Mouse (Mus musculus): Measurements from ENCODE around the gene Pik3r2. TPM values are rescaled to one million over a fixed set of nuclear protein-coding genes. Genes with fewer than 3 reads are reported as not detected.

The Pik3r2 gene
- polyA plus RNA-seq, 1 experiment from 2014 or later: 93.7 TPM

DNA sequence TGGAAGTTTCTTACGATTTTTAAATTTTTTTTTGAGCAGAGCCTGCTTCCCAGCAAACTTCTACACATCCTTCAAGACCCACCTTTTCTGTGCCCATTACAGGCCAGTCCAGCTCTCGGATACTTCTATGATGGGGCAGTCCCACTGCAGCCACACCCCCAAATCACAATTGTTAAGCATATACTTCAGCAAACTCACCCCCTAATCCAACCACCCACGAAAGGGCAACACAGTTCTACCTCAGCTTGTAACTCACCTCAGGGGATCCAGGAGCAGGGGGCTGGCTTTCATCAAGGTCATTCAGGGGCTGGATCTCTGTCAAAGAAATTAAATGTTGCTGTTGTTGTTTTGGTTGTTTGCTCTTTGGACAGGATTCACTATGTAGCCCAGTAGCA, 10.5 kb upstream of the Pik3r2 start:
- WGBS: 87% methylated on average over 3 of the region's 3 CpGs
- peaks cover 9% of the 10 kb centered on the region; the same call in 1 of the 2 replicates for H3K27me3 ChIP-seq
- no peak overlapping the region for H3K27ac ChIP-seq (replicated peaks)
- no peak overlapping the region for H3K4me2 ChIP-seq
- peaks cover 19% of the 10 kb centered on the region for H3K4me1 ChIP-seq (replicated peaks)
- no peaks in the 10 kb centered on the region for H3K9me3 ChIP-seq
- no peak for ATAC-seq (ENCODE audit: low read depth)
- no peak overlapping the region for H3K4me3 ChIP-seq
- H3K9ac ChIP-seq: no peak overlapping the region
- H3K36me3 ChIP-seq: peaks cover 72% of the 10 kb centered on the region

DNA sequence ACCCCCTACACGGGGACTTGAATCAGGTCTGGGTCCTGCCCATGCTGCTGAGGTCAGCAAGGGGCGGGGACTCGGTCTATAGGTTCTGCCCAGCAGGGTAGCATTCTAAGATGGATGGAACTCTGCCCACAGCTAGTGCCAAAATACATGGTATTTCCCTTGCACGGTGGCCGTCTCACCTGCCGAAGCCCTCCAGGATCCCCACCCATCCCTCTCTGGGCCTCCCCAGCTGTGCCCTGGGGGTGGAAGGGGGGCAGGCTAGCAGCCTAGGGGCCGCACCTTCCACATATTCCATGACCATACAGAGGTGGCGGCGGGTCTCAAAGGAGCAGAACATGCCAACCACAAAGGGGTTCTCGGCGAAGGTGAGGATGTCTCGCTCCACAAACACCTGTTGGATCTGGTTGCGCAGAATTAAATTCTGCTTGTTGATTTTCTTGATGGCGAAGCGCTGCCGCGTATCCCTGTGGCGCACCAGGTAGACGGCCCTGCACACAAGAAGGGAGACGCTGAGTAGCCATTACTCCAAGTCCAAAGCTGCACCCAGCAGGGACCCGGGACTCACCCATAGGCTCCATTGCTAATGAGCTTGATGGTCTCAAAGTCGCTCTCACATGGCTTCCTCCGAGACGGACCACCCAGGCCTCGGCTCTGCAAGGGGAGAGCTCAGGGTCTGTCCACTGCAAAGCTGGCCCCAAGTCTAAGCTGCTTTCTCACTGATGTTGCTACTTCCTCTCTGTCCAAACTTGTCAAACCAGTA, 10.0 kb upstream of the Pik3r2 start:
- Histone ChIP-seq H3K27ac (replicated peaks) (no peak overlapping the region), H3K4me1 (replicated peaks) (peaks cover 13% of the 10 kb centered on the region), H3K4me2 (no peak overlapping the region), H3K4me3 (no peak overlapping the region), H3K27me3 (peaks cover 9% of the 10 kb centered on the region; the same call in 1 of the 2 replicates), H3K36me3 (peaks cover 78% of the 10 kb centered on the region), H3K9ac (no peak overlapping the region), H3K9me3 (no peaks in the 10 kb centered on the region)
- 83% methylated on average over 25 of the region's 25 CpGs for WGBS
- ATAC-seq (ENCODE audit: low read depth): no peak

DNA sequence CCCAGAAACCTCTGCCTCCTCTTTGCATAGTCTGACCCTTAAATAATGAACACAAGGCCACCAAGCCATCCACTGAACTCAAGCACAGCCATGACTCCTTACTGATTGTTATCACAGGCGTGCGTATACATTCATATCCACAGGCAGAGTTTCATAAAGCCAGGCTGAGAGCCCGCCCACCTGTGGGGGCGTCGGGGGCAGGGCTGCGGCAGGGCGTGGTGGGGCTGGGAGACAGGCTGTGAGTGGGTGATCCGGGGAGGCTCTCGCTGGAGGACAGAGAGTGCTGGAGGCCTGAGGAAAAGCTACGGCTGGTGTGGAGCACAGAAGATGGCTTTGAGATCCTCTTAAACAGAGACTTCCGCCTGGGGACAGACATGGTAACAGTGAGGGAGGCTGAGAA, 3.6 kb upstream of the Pik3r2 start:
- Histone ChIP-seq H3K27me3 (no peaks in the 10 kb centered on the region), H3K36me3 (peaks cover 65% of the 10 kb centered on the region), H3K4me1 (replicated peaks) (peaks cover 23% of the 10 kb centered on the region), H3K9ac (no peak overlapping the region), H3K27ac (replicated peaks) (no peak overlapping the region), H3K4me2 (no peak overlapping the region), H3K4me3 (no peak overlapping the region), H3K9me3 (no peaks in the 10 kb centered on the region)
- no peak for ATAC-seq (ENCODE audit: low read depth)
- 83% methylated on average over 11 of the region's 11 CpGs for WGBS

DNA sequence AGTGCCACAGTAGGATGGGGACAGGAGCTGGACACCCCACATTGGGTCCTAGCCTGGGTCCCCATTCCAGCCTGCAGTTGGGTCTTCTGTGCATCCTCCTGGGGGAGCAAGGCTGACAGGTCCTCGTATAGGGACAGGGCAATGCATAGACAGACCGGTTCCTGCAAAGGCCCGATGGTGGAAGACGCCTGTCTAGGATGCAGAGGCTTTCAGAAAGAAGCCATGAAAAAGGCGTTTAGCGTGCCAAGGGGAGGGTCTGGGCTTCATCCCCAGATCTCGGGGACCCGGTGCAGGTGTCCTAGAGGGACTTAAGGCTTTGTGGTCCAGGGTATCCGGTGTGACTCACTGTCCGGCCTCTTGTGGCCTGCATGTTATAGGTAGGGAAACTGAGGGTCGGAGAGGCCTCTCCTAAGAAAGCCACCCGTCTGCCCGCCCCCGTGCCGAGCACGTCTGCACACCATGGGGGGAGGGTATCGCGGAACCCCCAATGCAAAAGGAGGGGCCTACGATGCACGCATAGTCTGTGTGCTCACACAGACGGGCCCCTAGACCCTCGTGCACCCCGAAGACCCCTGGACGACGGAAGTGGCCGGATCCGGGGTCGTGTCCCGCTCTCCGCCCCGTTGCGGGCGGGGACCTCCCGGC, 540 bp downstream of the Pik3r2 start:
- Histone ChIP-seq H3K27ac (replicated peaks) (peak overlapping the region; percentile 97), H3K4me1 (replicated peaks) (peaks cover 49% of the 10 kb centered on the region), H3K4me3 (peak overlapping the region; percentile 85), H3K27me3 (no peaks in the 10 kb centered on the region), H3K36me3 (peaks cover 66% of the 10 kb centered on the region), H3K4me2 (peak overlapping the region; percentile 93), H3K9ac (peak overlapping the region; percentile 94), H3K9me3 (no peaks in the 10 kb centered on the region)
- WGBS: 2% methylated on average over 34 of the region's 34 CpGs
- ATAC-seq (ENCODE audit: low read depth): no peak; the same call in 1 of the 2 replicates

DNA sequence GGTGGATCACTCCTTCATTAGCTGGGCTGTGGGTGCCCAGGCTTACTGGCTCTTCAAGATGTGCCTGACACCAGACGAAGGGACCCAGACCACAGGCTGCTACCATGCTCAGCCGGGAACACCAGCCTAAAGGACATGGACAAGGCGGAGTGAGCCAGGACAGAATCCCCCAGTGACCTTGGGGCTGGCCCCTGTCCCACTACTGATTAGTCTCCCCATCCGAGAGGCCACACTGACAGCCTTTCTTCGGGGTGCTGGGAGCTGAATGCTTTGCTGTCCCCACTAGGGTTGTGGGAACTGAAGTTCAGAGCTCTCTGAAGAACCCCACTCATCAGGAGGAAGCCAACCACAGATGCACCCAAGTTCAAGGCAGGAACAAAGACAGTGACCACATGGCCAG, 1.3 kb downstream of the Pik3r2 start:
- peak overlapping the region; percentile 94 for H3K9ac ChIP-seq
- 82% methylated on average over 5 of the region's 5 CpGs for WGBS
- peaks cover 66% of the 10 kb centered on the region for H3K36me3 ChIP-seq
- no peaks in the 10 kb centered on the region for H3K9me3 ChIP-seq
- H3K4me3 ChIP-seq: peak overlapping the region; percentile 85
- no peak overlapping the region for H3K27ac ChIP-seq (replicated peaks)
- H3K4me1 ChIP-seq (replicated peaks): peaks cover 49% of the 10 kb centered on the region
- ATAC-seq (ENCODE audit: low read depth): no peak
- no peaks in the 10 kb centered on the region for H3K27me3 ChIP-seq
- peak overlapping the region; percentile 93 for H3K4me2 ChIP-seq

DNA sequence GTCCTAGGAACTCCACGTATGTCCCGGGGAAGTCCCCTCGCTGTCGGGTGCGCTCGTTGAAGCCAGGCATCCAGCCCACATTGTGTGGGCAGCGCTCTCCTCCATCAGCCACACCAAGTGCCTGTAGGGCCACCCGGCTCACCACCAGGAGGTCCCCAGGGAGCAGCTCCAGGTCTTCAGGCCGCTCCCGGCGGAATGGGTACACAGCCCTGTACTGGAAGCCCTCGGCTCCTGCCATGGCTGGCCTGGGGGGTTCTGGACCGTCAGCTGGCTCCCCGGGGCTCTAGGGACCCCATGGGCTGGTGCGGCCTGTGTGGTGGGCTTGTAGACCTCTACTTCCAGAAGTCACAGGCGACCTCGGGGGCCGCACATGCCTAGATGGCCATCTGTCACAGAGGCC, 1.8 kb downstream of the Pik3r2 start:
- 91% methylated on average over 18 of the region's 18 CpGs for WGBS
- Histone ChIP-seq H3K36me3 (peaks cover 66% of the 10 kb centered on the region), H3K4me2 (peak overlapping the region; percentile 93), H3K27me3 (no peaks in the 10 kb centered on the region), H3K9me3 (no peaks in the 10 kb centered on the region), H3K4me3 (peak overlapping the region; percentile 85), H3K9ac (peak overlapping the region; percentile 94), H3K27ac (replicated peaks) (peak overlapping the region; percentile 77), H3K4me1 (replicated peaks) (peaks cover 52% of the 10 kb centered on the region)
- ATAC-seq (ENCODE audit: low read depth): no peak

DNA sequence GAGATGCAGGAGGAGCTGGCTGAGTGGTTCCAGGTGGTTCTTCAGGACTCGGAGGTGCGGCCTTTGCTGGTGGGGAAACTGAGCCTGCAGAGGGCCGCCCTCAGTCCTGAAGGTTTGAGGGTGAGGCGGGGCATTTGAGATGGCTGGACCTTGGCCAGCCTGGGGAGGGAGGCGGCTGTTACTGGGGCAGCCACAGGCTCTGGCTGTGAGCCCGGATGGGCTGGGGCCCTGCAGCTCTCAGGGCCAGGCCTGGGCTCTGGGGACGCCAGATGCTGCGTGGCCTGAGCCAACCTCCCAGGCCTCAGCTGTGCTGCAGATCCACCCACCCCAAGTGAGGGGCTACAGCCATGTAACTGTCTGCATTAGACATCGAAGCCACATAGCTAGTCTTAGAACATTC, 2.7 kb downstream of the Pik3r2 start:
- H3K9ac ChIP-seq: peak overlapping the region; percentile 94
- ATAC-seq (ENCODE audit: low read depth): no peak
- 0 out of 2 replicates have a peak overlapping the region, but pooled peaks have one; percentile 85 for H3K4me3 ChIP-seq
- H3K27me3 ChIP-seq: no peaks in the 10 kb centered on the region
- H3K4me2 ChIP-seq: peak overlapping the region; percentile 93
- no peaks in the 10 kb centered on the region for H3K9me3 ChIP-seq
- H3K4me1 ChIP-seq (replicated peaks): peaks cover 55% of the 10 kb centered on the region
- 56% methylated on average over 9 of the region's 9 CpGs for WGBS
- peaks cover 64% of the 10 kb centered on the region for H3K36me3 ChIP-seq
- H3K27ac ChIP-seq (replicated peaks): peak overlapping the region; percentile 77

DNA sequence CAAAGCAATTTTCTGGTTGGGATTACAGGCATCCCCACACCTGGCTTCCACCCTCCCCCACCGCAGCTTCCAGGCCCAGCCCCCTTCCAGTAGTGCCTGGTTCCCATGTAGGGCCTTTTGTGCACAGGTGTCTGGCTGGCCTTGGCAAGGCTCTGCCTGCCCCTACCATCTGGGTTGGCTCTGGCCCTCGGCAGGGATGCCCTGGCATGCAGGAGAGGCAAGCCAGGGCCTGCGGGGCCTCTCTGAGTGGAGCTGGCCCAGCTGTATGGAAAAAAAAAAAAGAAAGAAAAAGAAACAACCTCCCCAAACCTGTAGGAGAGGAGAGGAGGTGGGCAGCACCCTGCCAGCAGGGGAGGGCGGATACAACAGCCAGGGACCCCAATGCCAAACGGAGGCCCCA, 3.1 kb downstream of the Pik3r2 start:
- peak overlapping the region; percentile 93 for H3K4me2 ChIP-seq
- H3K9me3 ChIP-seq: no peaks in the 10 kb centered on the region
- peak overlapping the region; percentile 77 for H3K27ac ChIP-seq (replicated peaks)
- H3K27me3 ChIP-seq: no peaks in the 10 kb centered on the region
- H3K4me3 ChIP-seq: no peak overlapping the region; the same call in 1 of the 2 replicates
- 81% methylated on average over 5 of the region's 5 CpGs for WGBS
- H3K9ac ChIP-seq: peak overlapping the region; percentile 94
- ATAC-seq (ENCODE audit: low read depth): no peak
- H3K36me3 ChIP-seq: peaks cover 64% of the 10 kb centered on the region
- H3K4me1 ChIP-seq (replicated peaks): peaks cover 52% of the 10 kb centered on the region

DNA sequence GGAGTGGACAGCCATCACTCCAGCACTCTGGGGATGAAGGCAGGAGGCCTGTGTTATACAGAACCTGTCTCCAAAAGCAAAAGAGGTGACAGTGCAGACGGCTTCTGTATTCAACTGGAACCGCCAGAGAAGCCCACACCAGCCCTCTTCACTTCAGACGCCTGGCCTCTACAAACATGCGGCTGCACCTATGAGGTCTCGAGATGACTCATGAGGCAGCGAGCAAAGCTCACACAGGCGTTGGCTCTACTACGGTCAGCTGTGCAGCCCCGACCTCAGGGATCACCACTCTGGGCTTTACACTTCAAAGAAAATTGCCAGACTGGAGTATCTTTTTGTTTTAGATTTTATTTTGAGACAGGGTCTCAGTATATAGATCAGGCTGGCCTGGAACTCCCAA, 3.6 kb downstream of the Pik3r2 start:
- peak overlapping the region; percentile 94; the same call in 1 of the 2 replicates for H3K9ac ChIP-seq
- no peak overlapping the region for H3K4me2 ChIP-seq

DNA sequence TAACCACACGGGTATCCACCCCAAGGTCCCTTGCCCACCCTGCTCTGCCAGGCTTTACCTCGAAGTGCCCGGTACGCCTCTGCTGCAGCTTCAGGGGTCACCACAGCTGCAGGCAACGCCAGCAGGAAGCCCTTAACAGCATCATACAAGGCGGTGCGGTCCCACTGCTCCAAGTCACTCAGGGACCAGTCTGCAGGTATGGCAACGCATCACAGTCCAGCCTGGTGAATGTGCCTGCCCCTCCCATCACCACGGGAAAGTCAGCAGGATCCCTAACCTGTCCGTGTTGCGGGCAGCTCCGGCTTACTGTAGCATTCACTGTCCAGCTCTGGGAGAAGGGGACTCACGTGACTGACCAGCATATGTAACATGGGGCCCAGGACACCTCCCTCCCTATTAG, 4.4 kb downstream of the Pik3r2 start:
- 95% methylated on average over 13 of the region's 13 CpGs for WGBS
- Histone ChIP-seq H3K4me1 (replicated peaks) (peaks cover 41% of the 10 kb centered on the region), H3K36me3 (peaks cover 75% of the 10 kb centered on the region), H3K9ac (0 out of 2 replicates have a peak overlapping the region, but pooled peaks have one; percentile 31), H3K27me3 (peaks cover 7% of the 10 kb centered on the region; the same call in 1 of the 2 replicates), H3K27ac (replicated peaks) (no peak overlapping the region), H3K4me2 (no peak overlapping the region), H3K9me3 (no peaks in the 10 kb centered on the region), H3K4me3 (no peak overlapping the region)
- no peak for ATAC-seq (ENCODE audit: low read depth)

More for the DNA sequence above, 3.6 kb downstream of the Pik3r2 start:
- no peak for ATAC-seq (ENCODE audit: low read depth)
- Histone ChIP-seq H3K4me3 (no peak overlapping the region), H3K27ac (replicated peaks) (peak overlapping the region; percentile 77), H3K36me3 (peaks cover 67% of the 10 kb centered on the region), H3K4me1 (replicated peaks) (peaks cover 46% of the 10 kb centered on the region), H3K9me3 (no peaks in the 10 kb centered on the region), H3K27me3 (no peaks in the 10 kb centered on the region)
- 91% methylated on average over 9 of the region's 9 CpGs for WGBS

DNA sequence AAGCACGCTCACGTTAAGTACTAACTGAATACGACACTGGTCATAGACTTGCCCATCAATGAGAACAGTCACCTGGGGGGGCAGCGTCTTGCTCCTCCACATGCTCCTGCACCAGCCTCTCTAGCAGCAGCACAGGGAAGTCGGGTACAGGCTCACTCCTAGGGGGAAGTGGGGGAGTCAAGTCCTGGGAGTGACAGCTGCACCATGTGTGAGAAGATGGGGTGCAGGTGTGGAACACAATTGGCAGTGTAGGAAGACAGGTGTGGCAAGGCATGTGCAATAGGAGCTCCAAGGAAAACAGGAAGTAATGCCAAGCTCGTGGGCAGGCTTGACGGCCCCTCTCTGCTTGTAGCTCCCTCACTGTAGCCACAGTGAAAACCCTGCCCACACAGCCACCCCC, 5.3 kb downstream of the Pik3r2 start:
- no peak for ATAC-seq (ENCODE audit: low read depth)
- Histone ChIP-seq H3K9ac (no peak overlapping the region), H3K4me2 (no peak overlapping the region), H3K36me3 (peaks cover 77% of the 10 kb centered on the region), H3K4me1 (replicated peaks) (peaks cover 49% of the 10 kb centered on the region), H3K4me3 (no peak overlapping the region), H3K9me3 (no peaks in the 10 kb centered on the region), H3K27me3 (peaks cover 16% of the 10 kb centered on the region; the same call in 1 of the 2 replicates), H3K27ac (replicated peaks) (no peak overlapping the region)
- 90% methylated on average over 7 of the region's 7 CpGs for WGBS

DNA sequence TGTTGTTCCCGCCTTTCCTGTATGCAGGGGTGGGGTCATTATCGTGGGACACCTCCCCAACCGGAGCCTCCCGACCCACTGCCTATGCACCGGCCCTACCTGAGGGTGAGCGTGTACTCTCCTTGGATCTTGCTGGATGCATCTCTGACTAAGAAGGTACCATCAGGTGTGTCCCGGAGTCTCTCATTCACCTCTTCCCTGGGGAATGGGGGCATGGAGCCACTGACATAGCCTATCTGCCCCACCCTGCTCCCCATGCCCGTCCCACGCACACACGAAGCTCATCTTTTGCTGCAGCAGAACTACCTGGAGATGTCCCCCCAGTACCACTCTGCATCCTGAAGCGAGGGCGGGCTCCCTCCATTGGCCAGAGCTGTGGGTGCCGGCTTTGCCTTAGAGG, 5.8 kb downstream of the Pik3r2 start:
- H3K4me1 ChIP-seq (replicated peaks): peaks cover 51% of the 10 kb centered on the region
- H3K27me3 ChIP-seq: peaks cover 20% of the 10 kb centered on the region; the same call in 1 of the 2 replicates
- peaks cover 77% of the 10 kb centered on the region for H3K36me3 ChIP-seq
- H3K4me2 ChIP-seq: no peak overlapping the region
- no peak overlapping the region for H3K9ac ChIP-seq
- no peaks in the 10 kb centered on the region for H3K9me3 ChIP-seq
- 94% methylated on average over 13 of the region's 13 CpGs for WGBS
- H3K27ac ChIP-seq (replicated peaks): no peak overlapping the region
- no peak overlapping the region for H3K4me3 ChIP-seq
- no peak for ATAC-seq (ENCODE audit: low read depth)
